Mouse (Mus musculus) hindbrain, embryonic 15.5 days (tissue): Measurements from ENCODE around the gene Nolc1. TPM values are rescaled to one million over a fixed set of nuclear protein-coding genes. Genes with fewer than 3 reads are reported as not detected.

ENCODE experiments used
- ATAC-seq: fragments of 200-750 bp; cut with Nextera tagmentation; 2 replicates; pipeline ENCODE4 v1.8.0; 2017; ENCODE audit warnings: low read depth, moderate number of reproducible peaks, moderate TSS enrichment; ENCODE audit not compliant: low FRiP score
- H3K27ac ChIP-seq: fragments of 300-500 bp; sonication (generic); replicated peaks from 2 replicates; pipeline ENCODE4 v1.5.1; 2015; ENCODE audit warnings: mild to moderate bottlenecking, inconsistent platforms
- H3K27me3 ChIP-seq: fragments of 300-500 bp; sonication (generic); 2 replicates; pipeline ENCODE4 v1.6.1; 2015; ENCODE audit warnings: control low read depth, inconsistent platforms
- H3K36me3 ChIP-seq: fragments of 300-500 bp; sonication (generic); 2 replicates; pipeline ENCODE4 v1.6.1; 2015; ENCODE audit warnings: control low read depth, inconsistent platforms
- H3K4me1 ChIP-seq: fragments of 300-500 bp; sonication (generic); replicated peaks from 2 replicates; pipeline ENCODE4 v1.6.1; 2015; ENCODE audit warnings: control low read depth, inconsistent platforms
- H3K4me2 ChIP-seq: fragments of 300-500 bp; sonication (generic); 2 replicates; pipeline ENCODE4 v1.6.1; 2015; ENCODE audit warnings: moderate library complexity, mild to moderate bottlenecking, inconsistent platforms
- H3K4me3 ChIP-seq: fragments of 300-500 bp; sonication (generic); 2 replicates; pipeline ENCODE4 v1.5.1; 2015; ENCODE audit warnings: mild to moderate bottlenecking, inconsistent platforms
- H3K9ac ChIP-seq: fragments of 300-500 bp; sonication (generic); 2 replicates; pipeline ENCODE4 v1.6.1; 2015; ENCODE audit warnings: inconsistent platforms
- H3K9me3 ChIP-seq: fragments of 300-500 bp; sonication (generic); 2 replicates; pipeline ENCODE4 v1.6.1; 2016; ENCODE audit warnings: control low read depth, inconsistent platforms
- WGBS: fragments of 180-500 bp; shearing (Covaris S2); methylation state at CpG from one replicate; pipeline ENCODE4 v1.1.7; 2015; 5-methylcytosine and 5-hydroxymethylcytosine counted together
- polyA plus RNA-seq: library from polyadenylated mRNA; unstranded; fragments of >200 nt; fragmentation: Nextera tagmentation; extraction: Ambion mirVana; gene quantifications from 2 replicates; pipeline ENCODE4 v1.2.1, GENCODE M21; 2015

Nolc1 gene
- polyA plus RNA-seq, 1 experiment from 2014 or later, result 64.7 TPM

- Histone ChIP-seq H3K4me3 (no peak overlapping the region), H3K27ac (no peak overlapping the region), H3K9me3 (no peaks in the 10 kb centered on the region), H3K9ac (no peak overlapping the region), H3K27me3 (peaks cover 56% of the 10 kb centered on the region), H3K4me1 (peaks cover 29% of the 10 kb centered on the region), H3K4me2 (no peak overlapping the region), H3K36me3 (no peaks in the 10 kb centered on the region)
- 46% methylated on average over 6 of the region's 6 CpGs for WGBS
- no peak for ATAC-seq
Measured at GRCm38 (mm10) chr19:46132577-46132976, 56.9 kb downstream of the Nolc1 start.

Other genes with a start within 250 kb of the Nolc1 start
- gene Armh3, start 77.4 kb upstream of the Nolc1 start, polyA plus RNA-seq, result 23.1 TPM in 2 replicates
- gene Hps6, start 72.4 kb upstream of the Nolc1 start, polyA plus RNA-seq, result 4.2 and 5.0 TPM in 2 replicates
- 23.4 and 24.0 TPM in 2 replicates for gene Pprc1, start 31.0 kb upstream of the Nolc1 start, polyA plus RNA-seq
- gene Ldb1, start 30.6 kb upstream of the Nolc1 start, polyA plus RNA-seq, result 103 and 111 TPM in 2 replicates
- gene Elovl3, start 56.0 kb downstream of the Nolc1 start, polyA plus RNA-seq, result 0.08 TPM in 1 of 2 replicates, not detected in the other
- gene Pitx3, start 72.5 kb downstream of the Nolc1 start, polyA plus RNA-seq, result 0.30 and 0.39 TPM in 2 replicates
- gene Gbf1, start 76.6 kb downstream of the Nolc1 start, polyA plus RNA-seq, result 71.1 and 81.0 TPM in 2 replicates
- gene Nfkb2, start 228.5 kb downstream of the Nolc1 start, polyA plus RNA-seq, result 2.8 and 3.3 TPM in 2 replicates